Mouse (Mus musculus) gastrocnemius, postnatal 25 days (tissue): ENCODE results near the gene Mrps36. TPM values are rescaled to one million over a fixed set of nuclear protein-coding genes. Genes with fewer than 3 reads are reported as not detected.
"Not testable (repeated sequence)": the region's sequence is repeated elsewhere in the genome, so short reads cannot be mapped to it uniquely, and the experiment has no call there.

ENCODE experiments used
- DNase-seq: peaks from one replicate; pipeline ENCODE4 v3.0.0; 2022
- long read RNA-seq, 2 experiments: library from polyadenylated mRNA; stranded (forward); transcript quantifications; one replicate each; pipeline ENCODE4 v2.0.0; 2021
- total RNA-seq, 2 experiments: library from RNA; stranded (reverse); gene quantifications; 1 replicate in 1 of 2; 2 replicates in 1 of 2; pipeline ENCODE4 v1.2.3; 2021

Gene Mrps36
- total RNA-seq: 100 to 1,000 TPM; 145 to 155 TPM
- long read RNA-seq, experiment 1, transcript Mrps36-203 (4 exons, 701 nt): major isoform, 418 of 511 reads
- long read RNA-seq, experiment 1, transcript Mrps36-202 (4 exons, 571 nt): minor isoform, 53 of 511 reads
- long read RNA-seq, experiment 1, partial matches to known transcripts: 4 of 511 reads
- long read RNA-seq, experiment 1, other reads (novel, unspliced or antisense): 29 of 511 reads
- long read RNA-seq, experiment 2, transcript Mrps36-203 (4 exons, 701 nt): major isoform, 257 of 311 reads
- long read RNA-seq, experiment 2, transcript Mrps36-202 (4 exons, 571 nt): minor isoform, 30 of 311 reads
- long read RNA-seq, experiment 2, partial matches to known transcripts: 2 of 311 reads
- long read RNA-seq, experiment 2, other reads (novel, unspliced or antisense): 17 of 311 reads

- peak; percentile 91 for DNase-seq
These were observed at the start of gene Mrps36 for GRCm38 (mm10) chr13:100744036-100744744. Gene Mrps36, minus strand, starts transcription at chr13:100744659.

- DNase-seq: no peak
These were observed 44.6 kb upstream of the Mrps36 start for GRCm38 (mm10) chr13:100789083-100789482.

GRCm38 (mm10) chr13:100788057-100788456 is 43.6 kb upstream of the Mrps36 start:
- DNase-seq: not testable (repeated sequence)

- DNase-seq: no peak
These were observed 43.0 kb upstream of the Mrps36 start for GRCm38 (mm10) chr13:100787316-100788010.

- peak; percentile 92 for DNase-seq
These were observed 42.0 kb upstream of the Mrps36 start, which contains the start of gene Ccnb1 for GRCm38 (mm10) chr13:100786414-100786867. Gene Ccnb1, minus strand, starts transcription at chr13:100786570.

- DNase-seq: no peak
These were observed 41.5 kb upstream of the Mrps36 start for GRCm38 (mm10) chr13:100785806-100786413.

GRCm38 (mm10) chr13:100777491-100777890 is 33.0 kb upstream of the Mrps36 start:
- DNase-seq: no peak

GRCm38 (mm10) chr13:100776710-100777109 is 32.3 kb upstream of the Mrps36 start:
- DNase-seq: no peak

GRCm38 (mm10) chr13:100776056-100776419 is 31.6 kb upstream of the Mrps36 start:
- DNase-seq: no peak

GRCm38 (mm10) chr13:100775252-100776055 is 31.0 kb upstream of the Mrps36 start, which contains the start of gene Cenph:
Gene Cenph, minus strand, starts transcription at chr13:100775899.
- peak; percentile 61 for DNase-seq

GRCm38 (mm10) chr13:100774704-100775103 is 30.2 kb upstream of the Mrps36 start:
- DNase-seq: no peak

- DNase-seq: no peak
These were observed 10.9 kb upstream of the Mrps36 start for GRCm38 (mm10) chr13:100755329-100755728.

- DNase-seq: no peak
These were observed 9.7 kb upstream of the Mrps36 start for GRCm38 (mm10) chr13:100754186-100754585.

GRCm38 (mm10) chr13:100753011-100753410 is 8.6 kb upstream of the Mrps36 start:
- DNase-seq: no peak

- DNase-seq: no peak
These were observed 8.1 kb upstream of the Mrps36 start for GRCm38 (mm10) chr13:100752529-100752928.

GRCm38 (mm10) chr13:100751402-100751801 is 6.9 kb upstream of the Mrps36 start:
- no peak for DNase-seq

- no peak for DNase-seq
These were observed 6.3 kb upstream of the Mrps36 start for GRCm38 (mm10) chr13:100750799-100751198.

- DNase-seq: no peak
These were observed 4.2 kb upstream of the Mrps36 start for GRCm38 (mm10) chr13:100748638-100749037.

GRCm38 (mm10) chr13:100746090-100746489 is 1.6 kb upstream of the Mrps36 start:
- no peak for DNase-seq

- no peak for DNase-seq
These were observed 968 bp downstream of the Mrps36 start for GRCm38 (mm10) chr13:100743346-100744035.

GRCm38 (mm10) chr13:100742831-100743230 is 1.6 kb downstream of the Mrps36 start:
- DNase-seq: no peak
